Mouse (Mus musculus): ENCODE results near the gene Cysrt1.

Cysrt1 gene

DNA sequence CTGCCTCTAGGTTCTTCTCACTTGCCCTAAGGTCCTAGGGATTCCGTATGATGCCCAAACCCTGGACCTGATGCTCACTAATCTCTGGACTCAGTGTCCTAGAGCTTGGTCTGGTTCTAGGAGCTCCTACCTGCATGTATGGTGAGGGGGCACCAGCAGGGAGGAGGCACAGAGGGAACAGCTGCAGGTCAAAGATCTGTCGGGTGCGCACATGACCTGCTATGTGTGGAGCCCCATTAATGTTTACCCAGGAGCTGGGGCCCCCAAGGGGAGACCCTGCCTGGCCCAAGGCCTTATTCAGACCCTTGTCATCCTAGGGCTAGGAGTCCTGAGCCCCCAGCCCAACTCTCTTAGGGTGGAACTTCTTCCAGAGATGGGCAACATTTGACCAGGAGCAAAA, 8.2 kb downstream of the Cysrt1 start, which contains the start of gene Slc34a3:
Gene Slc34a3, minus strand, starts transcription at position 315 of the 400 bp plus-strand sequence.
- DNase-seq, result peak; percentile 61

DNA sequence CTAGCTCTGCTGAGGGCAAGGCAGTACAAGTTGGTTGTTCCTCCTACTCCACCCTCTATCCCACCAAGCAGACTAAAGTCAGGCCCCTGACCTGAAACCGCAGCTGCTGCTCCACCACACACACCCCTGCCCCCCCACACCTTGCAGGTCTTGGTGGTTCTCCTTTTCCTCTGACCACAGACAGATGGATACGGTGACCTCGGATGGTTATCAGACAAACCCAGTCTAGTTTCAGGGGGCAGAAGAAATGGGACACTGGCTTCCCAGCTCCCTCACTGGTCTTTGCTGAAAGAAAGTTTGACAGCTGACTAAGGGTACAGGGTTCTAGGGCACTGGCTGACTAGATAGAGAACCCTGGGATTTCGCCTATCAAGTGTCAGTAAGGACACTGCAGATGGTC, 8.8 kb downstream of the Cysrt1 start:
- no peak for DNase-seq

DNA sequence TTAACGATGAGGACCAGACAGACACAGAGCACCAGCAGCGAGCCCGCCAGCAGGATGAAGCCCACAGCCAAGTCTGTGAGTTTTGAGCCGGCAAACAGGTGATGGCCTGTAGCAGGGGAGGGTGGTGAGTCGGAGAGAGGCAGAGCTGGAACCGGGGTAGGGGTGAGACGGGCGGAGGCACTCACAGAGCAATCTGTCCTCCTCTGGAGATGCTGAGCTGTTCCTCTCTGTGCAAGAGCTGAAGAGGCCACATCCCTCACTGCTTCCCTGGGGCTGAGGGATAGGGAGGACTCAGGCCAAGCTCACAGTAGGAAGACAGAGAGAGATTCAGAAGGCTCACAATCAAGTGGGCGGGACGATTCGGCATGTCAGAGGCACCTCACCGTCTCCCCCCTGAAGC, 11.2 kb downstream of the Cysrt1 start:
- no peak for DNase-seq

DNA sequence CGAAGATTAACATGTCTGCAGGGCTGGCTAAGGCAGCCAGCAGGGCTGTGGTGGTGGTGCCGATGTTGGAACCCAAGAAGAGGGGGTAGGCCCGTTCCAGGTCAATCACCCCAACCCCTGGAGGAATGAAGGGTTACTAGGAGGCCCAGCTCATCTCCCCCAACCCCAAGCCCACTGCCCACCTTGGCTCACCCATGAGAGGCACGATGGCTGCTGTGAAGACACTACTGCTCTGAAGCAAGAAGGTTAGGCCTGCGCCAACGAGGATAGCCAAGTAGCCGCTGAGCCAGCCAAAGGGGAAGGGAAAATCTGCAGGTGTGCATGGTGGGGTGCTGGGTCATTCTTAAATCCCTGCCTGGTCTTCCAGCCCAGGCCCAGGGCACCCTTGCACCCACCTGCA, 11.7 kb downstream of the Cysrt1 start:
- no peak for DNase-seq

DNA sequence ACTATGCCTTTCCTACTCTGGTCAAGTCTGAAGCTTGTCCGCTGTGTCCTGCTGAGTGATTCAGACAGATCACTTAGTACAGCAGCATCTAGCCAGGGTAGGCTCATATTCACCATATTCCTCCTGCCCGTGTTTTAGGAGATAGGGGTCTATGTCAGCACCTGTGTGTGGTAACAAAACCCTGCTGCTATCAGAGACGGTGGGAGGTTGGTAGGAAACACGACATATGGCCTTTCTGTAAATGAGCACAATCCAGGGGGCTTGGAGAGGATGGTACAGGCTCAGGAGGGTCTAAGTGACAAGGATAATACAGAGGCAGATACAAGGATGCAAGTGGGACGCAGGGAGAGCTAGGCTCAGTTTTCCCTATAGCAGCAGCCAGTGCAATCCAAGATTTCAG, 12.7 kb downstream of the Cysrt1 start:
- no peak for DNase-seq

DNA sequence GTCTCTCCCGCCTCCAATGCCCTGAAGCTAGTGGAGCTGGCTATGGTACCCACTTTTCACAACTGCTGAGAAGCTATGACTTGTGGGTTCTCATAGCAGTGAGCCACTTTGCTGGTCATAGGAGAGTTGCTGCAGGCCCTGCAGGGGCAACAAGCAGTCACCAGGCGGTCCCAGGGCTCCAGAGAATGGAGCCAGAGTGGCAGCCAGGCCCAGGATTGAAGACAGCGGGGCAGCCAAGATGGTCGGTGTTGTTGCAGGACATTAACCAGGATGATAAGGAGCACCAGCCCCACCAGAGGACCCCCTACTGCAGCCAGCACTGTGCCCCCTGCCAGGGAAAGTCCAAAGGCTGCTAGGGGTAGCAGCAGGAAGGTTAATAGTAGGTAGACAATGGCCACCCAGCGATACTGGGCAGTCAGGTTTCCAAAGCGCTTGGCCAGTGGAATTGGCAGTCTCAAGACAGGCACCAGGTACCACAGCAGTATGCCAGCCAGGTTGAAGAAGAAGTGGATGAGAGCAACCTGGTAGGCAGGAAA, 13.2 kb downstream of the Cysrt1 start:
- DNase-seq, result no peak

DNA sequence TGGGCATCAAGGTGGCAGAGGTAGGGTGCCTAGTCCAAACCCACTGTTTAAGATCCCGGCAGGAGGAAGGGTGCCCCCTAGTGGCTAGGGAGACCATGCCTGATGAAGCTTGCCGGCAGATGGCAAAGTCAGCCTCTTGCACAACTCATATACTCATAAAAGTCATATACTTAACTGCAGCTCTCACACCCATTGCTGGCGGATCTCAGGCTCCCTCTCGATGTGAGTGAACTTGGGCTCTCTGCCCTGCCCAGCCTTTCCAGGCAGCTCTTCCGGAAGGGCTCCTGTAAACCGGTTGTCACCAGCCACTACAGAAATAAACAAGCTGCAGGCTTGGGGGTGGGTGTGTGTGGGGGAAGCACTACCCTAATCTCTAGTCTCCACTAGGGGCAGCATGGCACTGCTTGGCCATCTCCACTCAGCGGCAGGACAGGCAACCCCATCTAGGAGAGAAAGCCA, 13.8 kb downstream of the Cysrt1 start:
- DNase-seq, result peak; percentile 92

DNA sequence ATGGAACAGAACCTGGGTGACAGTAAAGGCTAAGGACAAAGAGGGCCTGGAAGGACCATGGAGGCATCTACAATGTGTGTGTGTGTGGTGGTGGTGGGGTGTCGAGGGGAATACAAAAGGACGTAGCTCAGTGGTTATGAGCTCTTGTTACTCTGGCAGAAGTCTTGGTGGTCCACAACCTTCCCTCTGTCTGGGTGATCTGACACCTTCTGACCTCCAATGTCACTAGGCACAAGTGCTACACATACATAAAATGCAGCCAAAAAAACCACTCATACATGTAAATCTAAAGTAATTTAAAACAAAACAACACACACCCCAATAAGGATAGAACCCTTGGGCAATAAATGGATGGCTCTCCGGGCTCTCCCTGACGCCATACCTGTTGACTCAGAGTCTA, 14.8 kb downstream of the Cysrt1 start:
- no peak for DNase-seq

DNA sequence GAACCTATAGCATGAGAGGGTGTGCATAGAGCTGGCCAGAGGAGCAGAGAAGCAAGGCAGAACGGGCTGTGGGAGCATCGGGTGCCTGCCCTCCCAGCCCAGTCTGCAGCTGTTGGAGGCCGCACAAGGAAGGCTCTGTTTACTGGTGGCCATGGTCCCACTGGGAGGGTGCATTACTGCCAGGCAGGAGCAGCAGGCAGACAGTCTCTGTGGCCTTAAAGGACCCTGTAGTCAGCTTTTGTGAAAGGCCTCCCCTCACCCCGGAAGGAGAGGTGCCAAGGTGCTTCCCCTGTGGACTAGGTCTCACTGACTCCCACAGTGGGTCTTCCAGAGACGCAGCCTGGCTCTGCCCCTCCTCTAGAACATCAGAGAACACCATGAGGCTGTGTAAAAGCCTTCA, 15.4 kb downstream of the Cysrt1 start:
- DNase-seq, result no peak

DNA sequence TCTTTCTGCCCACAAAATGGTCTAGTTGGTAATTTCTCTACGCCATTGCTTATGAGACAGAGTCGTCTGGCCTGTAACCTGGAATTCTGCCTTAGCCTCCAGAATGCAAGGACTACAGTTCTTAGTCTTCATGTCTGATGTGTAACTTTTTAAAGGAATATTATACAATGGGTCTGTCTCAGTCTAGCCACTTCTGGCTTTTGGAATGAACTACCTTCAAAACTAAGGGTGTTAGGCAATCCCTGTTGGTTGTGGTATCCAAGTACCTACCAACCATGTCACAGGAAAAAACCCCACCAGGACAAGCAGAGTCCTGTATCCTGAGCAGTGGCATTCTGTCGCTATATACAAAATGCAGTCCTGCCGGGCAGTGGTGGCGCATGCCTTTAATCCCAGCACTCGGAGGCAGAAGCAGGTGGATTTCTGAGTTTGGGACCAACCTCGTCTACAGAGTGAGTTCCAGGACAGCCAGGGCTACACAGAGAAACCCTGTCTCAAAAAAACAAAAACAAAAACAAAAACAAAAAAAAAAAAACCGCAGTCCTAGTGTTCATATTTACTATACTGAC, 16.4 kb downstream of the Cysrt1 start:
- no peak for DNase-seq

DNA sequence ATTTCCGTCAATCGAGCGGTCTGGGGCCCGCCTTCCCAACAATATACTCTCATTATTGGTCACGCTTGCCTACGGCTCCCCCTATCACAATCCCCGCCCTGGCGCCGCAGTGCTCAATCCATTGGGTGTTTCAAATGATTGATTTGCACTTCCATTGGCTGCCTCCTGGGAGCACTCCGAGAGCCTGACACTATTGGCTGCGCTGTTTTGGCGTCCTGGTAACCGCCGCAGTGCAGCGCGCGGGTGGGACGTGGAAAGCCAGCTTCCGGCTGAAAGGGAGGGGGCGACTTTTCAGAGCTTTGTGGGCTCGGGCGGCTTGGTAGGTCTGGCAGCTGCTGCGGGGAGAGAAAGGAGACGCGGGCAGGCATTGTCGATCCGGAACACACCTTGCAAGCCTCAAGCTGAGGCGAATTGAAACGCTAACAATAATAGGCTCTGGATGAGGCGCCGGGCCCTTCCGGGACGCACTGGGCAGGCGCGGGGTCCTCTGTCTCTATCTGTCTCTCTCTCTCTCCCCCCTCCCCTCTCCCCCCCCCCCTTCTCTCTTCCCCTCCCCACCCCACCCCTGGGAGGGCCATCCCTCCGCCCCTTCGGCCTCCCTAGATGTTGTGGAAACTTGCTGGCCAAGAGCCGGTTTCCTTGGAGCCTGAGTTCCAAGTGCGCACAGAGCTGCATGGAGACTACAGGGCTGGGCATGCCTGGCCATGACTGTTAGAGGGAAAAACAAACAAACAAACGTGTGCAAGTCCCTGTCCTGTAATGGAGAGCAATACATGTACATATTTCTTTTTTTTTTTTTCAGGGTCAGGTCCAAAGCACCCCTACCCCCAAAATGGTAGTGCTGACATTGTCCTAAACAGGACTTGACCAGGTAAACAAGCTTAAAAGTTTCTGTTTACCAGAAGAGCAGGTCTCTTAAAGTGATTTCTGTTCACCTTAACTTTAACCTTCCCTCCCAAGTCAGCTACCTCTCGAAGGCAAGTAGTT, 17.2 kb downstream of the Cysrt1 start:
- DNase-seq, result peak; percentile 98

DNA sequence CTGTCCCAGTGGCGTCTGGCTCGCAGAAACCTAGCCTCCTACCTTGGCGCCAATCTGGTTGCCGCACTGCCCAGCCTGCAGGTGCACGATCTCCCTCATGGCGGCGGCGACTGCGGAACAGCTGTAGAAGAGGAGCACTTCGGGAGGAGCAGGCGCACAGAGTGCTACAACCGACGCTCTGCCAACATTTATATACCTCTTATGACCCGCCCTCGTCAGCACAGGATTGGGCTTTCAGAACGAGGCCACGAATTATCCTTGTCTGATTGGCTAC, 17.8 kb downstream of the Cysrt1 start, which contains the start of gene Tubb4b:
Gene Tubb4b, minus strand, starts transcription at position 211 of the 274 bp plus-strand sequence.
- DNase-seq, result no peak

DNA sequence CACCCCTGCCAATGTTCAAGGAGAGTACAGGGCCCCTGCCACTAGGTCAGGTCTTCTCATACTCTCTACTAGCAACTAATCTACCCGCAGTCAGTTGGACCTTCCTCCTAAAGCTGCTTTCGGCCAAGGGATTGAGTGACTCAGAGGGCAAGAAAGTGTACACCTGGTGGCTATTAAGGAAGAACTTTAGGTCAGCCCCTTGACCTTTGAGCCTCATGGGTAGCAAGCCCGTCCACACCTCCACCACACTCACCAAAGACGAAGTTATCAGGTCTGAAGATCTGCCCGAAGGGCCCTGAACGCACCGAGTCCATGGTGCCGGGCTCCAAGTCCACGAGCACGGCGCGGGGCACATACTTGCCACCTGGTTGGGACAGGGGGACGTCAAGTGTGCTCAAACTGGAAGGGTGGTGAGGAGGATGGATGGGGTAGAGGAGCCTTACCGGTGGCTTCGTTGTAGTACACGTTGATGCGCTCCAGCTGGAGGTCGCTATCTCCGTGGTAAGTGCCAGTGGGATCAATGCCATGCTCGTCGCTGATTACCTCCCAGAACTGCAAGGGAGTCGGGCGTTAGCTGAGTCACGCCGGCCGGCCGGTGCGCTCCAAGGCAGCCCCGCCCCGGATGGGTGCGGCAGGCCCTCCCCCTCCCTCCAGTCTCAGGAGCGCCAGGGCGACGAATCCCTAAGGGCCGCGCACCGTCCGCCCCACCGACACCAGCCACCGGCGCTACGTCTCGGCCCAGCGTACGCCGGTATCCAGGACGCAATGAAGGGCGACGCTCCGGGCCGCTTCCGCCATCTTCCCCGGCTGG, 18.4 kb downstream of the Cysrt1 start:
- DNase-seq, result peak; percentile 87

DNA sequence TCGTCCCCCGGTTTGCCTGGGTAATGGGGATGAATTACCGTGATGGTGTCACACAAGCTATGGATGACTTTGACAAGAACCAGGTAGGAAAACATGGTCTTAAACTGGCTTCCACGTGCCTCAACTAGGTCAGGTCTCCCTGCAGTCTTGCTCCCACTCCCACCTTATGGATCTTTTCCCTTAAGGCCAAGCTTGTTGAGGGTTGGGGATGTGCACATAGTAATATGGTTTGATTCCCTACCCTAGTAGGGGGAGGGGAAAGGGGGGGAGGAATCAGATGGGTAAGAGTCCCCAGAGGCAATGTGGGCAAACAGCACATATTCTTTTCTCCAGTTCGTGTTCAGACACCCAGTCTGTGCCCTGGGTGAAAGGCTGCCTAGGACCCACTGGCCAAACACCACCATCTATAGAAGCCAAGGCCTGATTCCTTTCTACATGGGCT, 20.9 kb downstream of the Cysrt1 start:
- DNase-seq, result no peak

DNA sequence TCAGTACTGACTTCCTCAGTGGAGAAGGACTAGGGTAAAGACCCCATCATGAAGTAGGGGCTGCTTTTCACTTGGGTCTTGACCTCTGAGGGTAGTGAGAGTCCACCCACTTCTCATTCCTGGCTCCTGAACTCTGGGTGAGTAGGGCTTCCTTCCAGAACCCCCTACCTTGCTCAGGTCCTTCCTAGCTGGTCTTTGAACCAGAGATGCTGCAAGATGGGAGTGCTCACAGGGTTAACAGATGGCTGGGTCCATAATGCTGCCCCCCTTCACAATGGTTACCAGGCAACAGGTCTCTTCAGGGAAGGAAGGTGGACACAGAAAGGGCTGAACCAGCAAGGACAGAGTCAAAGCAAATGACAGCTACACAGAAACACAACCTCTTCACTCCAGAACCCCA, 23.8 kb downstream of the Cysrt1 start, which contains the start of gene Fam166a:
Gene Fam166a, plus strand, starts transcription at position 301 of the 400 bp plus-strand sequence.
- no peak for DNase-seq

DNA sequence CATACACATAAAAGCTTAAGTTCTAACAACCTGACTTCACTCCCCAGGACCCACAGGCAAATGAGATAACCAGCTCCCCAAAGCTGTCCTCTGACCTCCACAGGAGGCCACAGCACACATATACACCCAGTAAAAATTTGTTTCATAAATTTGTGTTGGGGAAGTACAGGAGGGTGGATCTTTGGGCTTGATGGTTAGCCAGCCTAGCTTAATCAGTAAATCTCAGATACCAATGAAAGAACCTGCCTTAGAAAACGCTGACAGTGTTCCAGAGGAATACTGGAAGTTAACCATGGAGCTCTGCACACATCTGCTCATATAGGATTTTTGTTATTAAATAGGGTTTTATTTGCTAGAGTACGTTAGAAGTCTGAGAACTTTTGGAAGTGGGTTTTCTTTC, 24.6 kb downstream of the Cysrt1 start:
- DNase-seq, result no peak

DNA sequence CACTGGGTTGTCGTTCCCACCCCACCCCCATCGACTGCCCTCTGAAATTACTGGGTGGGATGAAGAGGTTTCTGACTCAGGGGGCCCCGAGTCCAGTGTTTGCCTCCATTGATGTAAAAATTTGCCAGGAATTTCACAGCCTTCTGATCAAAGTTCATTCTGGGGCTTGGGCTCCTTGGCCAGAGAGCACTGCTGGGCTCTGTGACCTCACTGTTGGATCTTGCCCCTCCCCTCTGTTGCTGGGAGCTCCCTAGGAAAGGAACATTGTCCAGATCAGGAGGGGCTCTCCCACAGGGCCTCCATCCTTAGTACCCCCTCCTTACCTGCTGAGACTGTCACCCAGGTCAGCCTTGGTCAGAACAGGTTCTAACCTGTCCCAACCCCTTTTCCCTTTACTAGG, 27.8 kb downstream of the Cysrt1 start, which contains the start of gene Stpg3:
Gene Stpg3, minus strand, starts transcription at position 194 of the 400 bp plus-strand sequence.
- DNase-seq, result peak; percentile 56

DNA sequence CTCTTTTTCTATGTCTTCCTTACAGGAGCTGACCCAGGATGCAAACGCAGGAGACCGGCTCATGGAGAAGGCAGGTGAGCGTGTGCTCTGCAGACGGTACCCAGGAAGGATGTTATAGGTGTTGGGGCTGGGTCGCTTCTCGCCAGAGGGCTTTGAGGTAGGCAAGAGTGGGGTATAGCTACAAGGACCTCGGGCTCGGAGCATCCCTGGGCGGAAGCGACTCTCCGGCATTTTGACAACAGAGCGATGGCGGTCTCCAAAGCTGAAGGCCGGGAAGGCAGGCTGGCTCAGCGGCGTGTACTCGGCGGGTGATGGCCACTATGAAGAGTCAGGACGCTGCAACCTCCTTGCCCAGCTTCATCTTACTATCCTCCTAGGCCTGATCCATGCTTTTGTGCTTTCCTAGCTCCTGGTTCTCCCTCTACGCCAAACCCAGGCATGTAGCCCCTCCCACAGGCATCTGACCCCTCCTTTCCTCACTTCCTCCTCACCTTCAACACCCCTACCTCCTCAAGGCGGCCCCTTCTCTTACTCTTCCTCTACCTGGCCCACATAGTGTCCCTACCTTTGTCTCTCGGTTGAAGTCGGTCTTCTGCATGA, 28.9 kb downstream of the Cysrt1 start:
- DNase-seq, result no peak

DNA sequence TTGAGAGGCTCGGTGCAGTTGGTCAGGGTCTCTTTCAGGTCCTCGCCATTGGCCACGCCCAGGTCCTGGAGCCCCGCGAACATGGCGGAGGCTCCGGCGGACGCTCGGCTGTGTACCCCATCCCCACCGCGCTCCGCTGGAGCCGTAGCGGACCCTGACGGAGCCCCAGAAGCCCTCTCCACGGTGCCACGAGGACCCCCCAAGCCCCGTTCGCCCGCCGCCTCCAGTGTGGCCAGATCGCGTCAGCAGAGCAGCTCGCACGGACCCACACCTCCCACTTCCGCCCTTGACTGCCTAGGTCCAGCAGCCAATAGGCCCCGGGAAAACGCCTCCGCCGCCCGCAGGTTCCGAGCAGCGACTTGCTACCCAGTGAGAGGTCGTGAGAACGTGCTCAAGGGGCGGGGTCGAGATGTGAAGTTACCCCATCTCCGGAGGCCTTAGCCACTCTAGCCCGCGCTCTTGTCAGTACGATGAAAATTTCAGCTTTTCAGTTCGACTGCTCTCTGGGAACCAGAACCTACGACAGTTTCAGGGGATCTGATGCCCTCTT, 31.1 kb downstream of the Cysrt1 start, which contains the start of gene Nelfb:
Gene Nelfb, minus strand, starts transcription at position 369 of the 550 bp plus-strand sequence.
- peak; percentile 94 for DNase-seq

DNA sequence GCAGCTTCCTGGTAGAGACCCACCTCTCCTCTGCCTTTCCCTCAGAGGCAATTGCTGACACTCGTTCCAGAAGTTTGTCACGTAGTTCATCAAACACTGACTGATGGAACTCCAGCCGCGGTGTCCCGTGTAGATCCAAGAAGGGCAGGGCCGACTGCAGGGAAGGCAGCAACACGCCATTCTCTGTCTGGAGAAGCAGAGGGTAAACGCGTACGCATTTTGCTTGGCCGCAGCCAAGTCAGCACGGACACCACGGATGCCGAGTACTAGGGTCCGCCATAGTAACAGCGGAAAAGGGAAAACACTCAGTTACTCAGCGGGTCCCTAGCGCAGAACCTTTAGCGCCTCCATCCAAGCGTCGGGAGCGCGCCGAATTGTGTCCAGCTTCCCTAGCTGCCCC, 31.6 kb downstream of the Cysrt1 start:
- no peak for DNase-seq

DNA sequence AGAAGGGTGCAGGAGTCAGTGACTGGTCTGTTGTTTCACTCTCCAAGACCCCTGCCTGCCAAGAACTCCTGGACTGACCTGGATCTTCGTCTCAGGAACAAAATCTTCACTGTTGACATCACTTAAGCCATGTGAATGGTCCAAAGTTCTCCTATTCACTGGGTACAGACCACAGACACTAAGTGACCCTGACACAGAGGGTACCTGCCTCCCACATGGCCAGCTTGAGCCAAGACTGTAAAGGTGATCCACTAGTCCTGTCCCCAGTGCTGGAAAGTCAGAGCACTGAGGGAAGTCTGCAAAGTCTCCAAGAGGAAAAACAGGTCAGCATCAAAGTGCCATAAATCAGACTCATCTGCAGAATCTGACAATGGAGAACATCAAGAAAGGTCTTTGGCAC, 34.7 kb downstream of the Cysrt1 start:
- no peak for DNase-seq

DNA sequence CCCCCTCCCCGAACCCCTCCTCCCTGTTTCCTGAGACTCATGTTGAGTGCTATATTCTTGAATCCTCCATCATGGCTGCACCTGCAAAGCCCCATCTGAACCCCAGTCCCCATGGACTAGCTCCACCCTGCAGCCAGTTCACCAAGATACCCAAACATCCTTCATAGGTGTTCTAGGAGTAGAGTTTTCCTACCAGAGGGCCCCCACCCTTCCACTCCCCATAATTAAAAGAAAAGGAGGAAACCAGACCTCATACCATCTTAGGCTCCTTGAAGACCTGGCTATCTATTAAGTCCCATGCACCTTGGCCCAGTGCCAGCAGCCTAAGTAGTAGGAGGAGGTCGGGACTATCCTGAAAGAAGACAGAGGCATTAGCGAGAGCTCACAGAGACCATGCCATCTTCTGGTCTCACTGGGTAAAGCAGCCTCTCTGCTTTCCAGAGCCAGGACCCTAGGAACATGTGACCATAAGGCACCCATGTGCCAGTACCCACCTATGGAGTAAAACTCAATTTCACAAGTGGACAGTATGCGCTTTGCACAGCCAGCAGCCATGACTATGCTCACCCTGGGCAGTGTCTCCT, 38.5 kb downstream of the Cysrt1 start:
- peak; percentile 66 for DNase-seq

Data from kidney, postnatal 10 days (tissue).